Mouse (Mus musculus) heart, postnatal 0 days (tissue): Measurements from ENCODE around the gene Cacna1c. TPM values are rescaled to one million over a fixed set of nuclear protein-coding genes. Genes with fewer than 3 reads are reported as not detected.

ENCODE experiments used
- ATAC-seq: fragments of 200-750 bp; cut with Nextera tagmentation; 2 replicates; pipeline ENCODE4 v1.8.0; 2017; ENCODE audit warnings: low read depth, moderate number of reproducible peaks, moderate library complexity; ENCODE audit not compliant: insufficient read depth
- DNase-seq: peaks from one replicate; pipeline ENCODE4 v3.0.0-alpha.2; 2016; ENCODE audit warnings: low spot score
- H3K27ac ChIP-seq: fragments of 300-500 bp; sonication (generic); 2 replicates; pipeline ENCODE4 v1.5.1; 2014; ENCODE audit warnings: low read depth, mild to moderate bottlenecking
- H3K27me3 ChIP-seq: fragments of 300-500 bp; sonication (generic); 2 replicates; pipeline ENCODE4 v1.6.1; 2014; ENCODE audit warnings: low read length, mixed read lengths; ENCODE audit not compliant: control insufficient read depth, insufficient read depth
- H3K36me3 ChIP-seq: fragments of 300-500 bp; sonication (generic); replicated peaks from 2 replicates; pipeline ENCODE4 v1.6.1; 2014; ENCODE audit warnings: low read length, mixed read lengths; ENCODE audit not compliant: control insufficient read depth, insufficient read depth
- H3K4me1 ChIP-seq: fragments of 300-500 bp; sonication (generic); 2 replicates; pipeline ENCODE4 v1.6.1; 2014; ENCODE audit warnings: antibody characterized with exemption; ENCODE audit not compliant: control insufficient read depth, insufficient read depth
- H3K4me2 ChIP-seq: fragments of 300-500 bp; sonication (generic); 2 replicates; pipeline ENCODE4 v1.6.1; 2014; ENCODE audit warnings: low read depth, mild to moderate bottlenecking, low read length, moderate library complexity
- H3K4me3 ChIP-seq: fragments of 300-500 bp; sonication (generic); 2 replicates; pipeline ENCODE4 v1.5.1; 2014; ENCODE audit warnings: low read depth, low read length
- H3K9ac ChIP-seq: fragments of 300-500 bp; sonication (generic); replicated peaks from 2 replicates; pipeline ENCODE4 v1.6.1; 2014; ENCODE audit warnings: low read depth, low read length, mixed read lengths
- H3K9me3 ChIP-seq: fragments of 300-500 bp; sonication (generic); replicated peaks from 2 replicates; pipeline ENCODE4 v1.6.1; 2016; ENCODE audit warnings: low read length; ENCODE audit not compliant: control insufficient read depth
- CTCF ChIP-seq: IDR thresholded peaks from 2 replicates; pipeline ENCODE4 v1.5.1; 2016; ENCODE audit warnings: antibody characterized with exemption, control low read depth, low read depth
- EP300 ChIP-seq: IDR thresholded peaks from 2 replicates; pipeline ENCODE4 v1.6.1; 2016; ENCODE audit warnings: antibody characterized with exemption, low read depth
- WGBS: fragments of 180-500 bp; shearing (Covaris S2); extraction: QIAGEN DNeasy Blood & Tissue Kit; methylation state at CpG from one replicate; pipeline ENCODE4 v1.1.7; 2014; 5-methylcytosine and 5-hydroxymethylcytosine counted together
- polyA plus RNA-seq: library from polyadenylated mRNA; unstranded; fragments of >200 nt; fragmentation: Nextera tagmentation; extraction: Ambion mirVana; gene quantifications from 2 replicates; pipeline ENCODE4 v1.2.1, GENCODE M21; 2015
- total RNA-seq: library from RNA; depleted of rRNA; stranded (reverse); fragments of >200 nt; gene quantifications from 2 replicates; pipeline ENCODE4 v1.2.3, GENCODE M21; 2014; ENCODE audit warnings: low replicate concordance

Gene Cacna1c
- total and polyA plus RNA-seq, 2 experiments from 2014 or later = 51.3 to 159 TPM

DNA sequence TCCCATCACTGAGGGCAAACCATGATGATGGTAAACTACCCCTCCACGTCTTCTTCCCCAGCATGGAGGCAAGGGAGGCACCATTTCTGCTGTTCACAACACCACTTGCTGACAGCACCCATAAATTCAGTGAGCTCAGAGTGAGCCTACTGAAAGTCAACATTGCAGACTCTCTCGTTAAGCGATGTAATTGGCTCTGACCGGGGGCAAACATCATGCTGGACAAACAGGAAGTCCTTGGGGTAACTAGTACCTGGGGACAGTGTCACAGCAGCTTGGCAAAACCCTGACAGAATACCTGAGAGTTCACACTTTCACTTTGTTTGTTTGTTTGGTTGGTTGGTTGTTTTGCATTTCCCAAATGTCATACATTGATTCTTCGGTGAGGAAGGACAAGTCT lies 131.3 kb downstream of the Cacna1c start:
- WGBS = 68% methylated on average over 5 of the region's 5 CpGs
- H3K9ac ChIP-seq = no peak overlapping the region
- no peak overlapping the region for H3K4me3 ChIP-seq
- no peaks in the 10 kb centered on the region for H3K36me3 ChIP-seq
- H3K4me1 ChIP-seq = peaks cover 55% of the 10 kb centered on the region
- no peak overlapping the region for H3K27ac ChIP-seq
- no peaks in the 10 kb centered on the region for H3K27me3 ChIP-seq
- H3K4me2 ChIP-seq = no peak overlapping the region
- H3K9me3 ChIP-seq = no peaks in the 10 kb centered on the region
- DNase-seq (no peak), ATAC-seq (no peak)
- TF ChIP-seq CTCF = no peak
- no peak for TF ChIP-seq EP300

DNA sequence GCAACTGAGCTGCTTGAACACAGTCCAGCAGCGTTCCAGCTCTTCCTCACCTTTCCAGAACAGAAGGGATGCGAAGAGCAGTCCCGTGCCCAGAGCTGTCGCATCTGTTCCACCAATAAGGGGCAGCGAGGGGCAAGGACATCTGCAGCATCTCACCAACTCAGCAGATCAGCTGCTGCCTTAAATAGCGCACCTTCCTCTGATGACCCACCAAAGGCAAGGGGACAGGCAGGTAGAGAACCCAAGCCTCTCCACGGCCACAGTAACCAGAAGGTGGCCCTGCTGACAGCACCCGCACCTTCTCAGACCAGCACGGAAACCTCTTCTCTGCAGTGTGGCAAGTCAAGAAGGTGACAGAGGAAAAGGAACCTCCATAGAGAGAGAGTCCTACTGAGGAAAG lies 131.8 kb downstream of the Cacna1c start:
- H3K27ac ChIP-seq = no peak overlapping the region
- H3K36me3 ChIP-seq = no peaks in the 10 kb centered on the region
- H3K9me3 ChIP-seq = no peaks in the 10 kb centered on the region
- H3K27me3 ChIP-seq = no peaks in the 10 kb centered on the region
- H3K4me2 ChIP-seq = no peak overlapping the region
- no peak overlapping the region for H3K4me3 ChIP-seq
- DNase-seq (no peak), ATAC-seq (no peak)
- TF ChIP-seq EP300 (no peak), CTCF (no peak)
- WGBS = 52% methylated on average over 9 of the region's 9 CpGs
- peaks cover 57% of the 10 kb centered on the region for H3K4me1 ChIP-seq
- H3K9ac ChIP-seq = no peak overlapping the region

DNA sequence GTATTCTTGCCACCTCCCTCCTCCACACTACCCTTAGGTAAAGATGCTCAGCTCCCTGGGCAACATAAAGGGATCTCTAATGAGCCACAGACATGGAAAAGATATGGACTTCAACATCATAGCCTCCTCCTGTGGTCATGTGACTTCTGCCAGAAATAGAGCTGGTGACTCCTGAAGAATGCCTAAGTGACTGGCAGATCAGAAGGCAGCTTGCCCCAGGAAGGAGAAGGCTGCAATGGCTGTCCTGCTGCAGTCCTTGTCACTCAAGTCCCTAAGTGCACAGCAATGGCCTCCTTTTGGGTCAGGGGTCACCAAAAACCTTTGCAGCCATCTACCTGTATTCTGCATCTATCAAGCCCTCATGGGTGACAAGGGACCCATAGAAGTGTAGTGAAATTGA lies 133.5 kb downstream of the Cacna1c start:
- Histone ChIP-seq H3K4me2 (no peak overlapping the region), H3K36me3 (no peaks in the 10 kb centered on the region), H3K9ac (no peak overlapping the region), H3K27ac (peak overlapping the region; percentile 24; the same call in 1 of the 2 replicates), H3K4me1 (peaks cover 68% of the 10 kb centered on the region), H3K27me3 (no peaks in the 10 kb centered on the region), H3K4me3 (no peak overlapping the region), H3K9me3 (no peaks in the 10 kb centered on the region)
- DNase-seq (no peak), ATAC-seq (peak; percentile 52)
- TF ChIP-seq EP300 (no peak), CTCF (no peak)

DNA sequence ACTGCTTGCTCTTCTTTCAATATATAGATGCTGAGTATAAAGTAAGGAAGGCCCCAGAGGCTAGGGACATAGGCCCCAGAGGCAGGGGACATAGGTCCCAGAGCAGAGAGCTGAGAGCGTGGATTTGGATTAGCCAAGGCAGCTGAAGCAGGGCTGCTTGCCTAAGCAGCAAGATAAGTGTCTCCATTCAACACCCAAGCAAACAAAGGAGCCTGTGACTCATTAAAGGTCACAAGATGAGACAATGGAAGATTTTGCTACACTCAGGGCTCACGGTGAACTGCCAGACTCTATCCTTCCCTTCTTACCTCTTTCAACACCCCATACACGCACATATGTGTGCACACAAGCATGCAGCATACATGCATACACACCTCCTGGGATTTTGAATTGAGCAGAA lies 137.3 kb downstream of the Cacna1c start:
- H3K4me1 ChIP-seq = peaks cover 70% of the 10 kb centered on the region
- H3K27ac ChIP-seq = peak overlapping the region; percentile 22; the same call in 1 of the 2 replicates
- H3K9me3 ChIP-seq = no peaks in the 10 kb centered on the region
- no peak overlapping the region for H3K9ac ChIP-seq
- DNase-seq (no peak), ATAC-seq (no peak)
- no peaks in the 10 kb centered on the region for H3K27me3 ChIP-seq
- 18% methylated on average over 3 of the region's 3 CpGs for WGBS
- H3K4me2 ChIP-seq = no peak overlapping the region
- H3K4me3 ChIP-seq = no peak overlapping the region
- TF ChIP-seq CTCF (no peak), EP300 (no peak)
- H3K36me3 ChIP-seq = peaks cover 17% of the 10 kb centered on the region

DNA sequence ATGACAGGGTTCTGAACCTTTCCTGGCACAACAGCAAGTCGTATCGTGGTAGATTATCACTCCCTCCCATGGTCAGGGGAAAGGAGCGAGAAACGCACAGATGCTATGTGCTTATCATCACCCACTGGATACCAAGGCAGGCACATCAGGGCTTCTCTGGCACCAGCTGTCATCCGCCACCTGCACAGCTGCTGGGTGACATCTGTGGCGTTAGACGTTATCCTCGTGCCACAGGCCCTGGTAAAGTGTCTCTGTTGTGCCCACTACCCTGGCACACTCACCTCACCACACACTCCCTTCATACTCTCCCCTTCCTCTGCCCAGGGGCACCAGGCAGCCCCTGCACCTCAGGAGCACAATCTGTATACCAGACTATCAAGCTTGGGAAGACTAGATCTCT lies 137.8 kb downstream of the Cacna1c start:
- TF ChIP-seq CTCF (no peak), EP300 (no peak)
- H3K36me3 ChIP-seq = peaks cover 18% of the 10 kb centered on the region
- DNase-seq (no peak), ATAC-seq (no peak)
- no peaks in the 10 kb centered on the region for H3K27me3 ChIP-seq
- H3K4me1 ChIP-seq = peaks cover 70% of the 10 kb centered on the region
- H3K9me3 ChIP-seq = no peaks in the 10 kb centered on the region
- WGBS = 33% methylated on average over 8 of the region's 8 CpGs
- H3K9ac ChIP-seq = no peak overlapping the region
- H3K27ac ChIP-seq = peak overlapping the region; percentile 22; the same call in 1 of the 2 replicates
- H3K4me3 ChIP-seq = no peak overlapping the region
- no peak overlapping the region for H3K4me2 ChIP-seq

DNA sequence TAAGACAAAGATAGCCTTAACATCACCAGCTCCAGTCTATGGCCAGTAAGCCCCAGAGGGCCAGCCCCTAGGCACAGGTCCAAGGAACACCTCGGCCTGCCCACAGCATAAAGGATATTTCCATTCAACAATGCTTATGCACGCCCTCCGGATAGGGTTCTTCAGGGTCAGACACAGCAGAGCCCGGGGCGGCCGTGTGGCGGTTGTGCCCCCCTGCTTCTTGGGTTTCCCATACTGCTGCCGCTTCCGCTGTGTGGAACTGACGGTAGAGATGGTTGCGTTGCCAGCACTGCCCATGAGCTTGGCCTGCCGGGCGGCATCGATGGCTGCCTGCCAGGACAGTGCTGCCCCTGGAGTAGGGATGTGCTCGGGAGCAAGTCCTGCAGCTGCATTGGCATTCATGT lies 139.1 kb downstream of the Cacna1c start:
- Histone ChIP-seq H3K4me3 (no peak overlapping the region), H3K4me1 (peaks cover 67% of the 10 kb centered on the region), H3K9ac (no peak overlapping the region), H3K4me2 (no peak overlapping the region), H3K27ac (peak overlapping the region; percentile 58), H3K36me3 (peaks cover 23% of the 10 kb centered on the region), H3K27me3 (no peaks in the 10 kb centered on the region), H3K9me3 (no peaks in the 10 kb centered on the region)
- DNase-seq (peak; percentile 51), ATAC-seq (peak; percentile 57)
- WGBS = 27% methylated on average over 15 of the region's 15 CpGs
- TF ChIP-seq EP300 = no peak
- TF ChIP-seq CTCF = no peak
